In the genomic region with DNA sequence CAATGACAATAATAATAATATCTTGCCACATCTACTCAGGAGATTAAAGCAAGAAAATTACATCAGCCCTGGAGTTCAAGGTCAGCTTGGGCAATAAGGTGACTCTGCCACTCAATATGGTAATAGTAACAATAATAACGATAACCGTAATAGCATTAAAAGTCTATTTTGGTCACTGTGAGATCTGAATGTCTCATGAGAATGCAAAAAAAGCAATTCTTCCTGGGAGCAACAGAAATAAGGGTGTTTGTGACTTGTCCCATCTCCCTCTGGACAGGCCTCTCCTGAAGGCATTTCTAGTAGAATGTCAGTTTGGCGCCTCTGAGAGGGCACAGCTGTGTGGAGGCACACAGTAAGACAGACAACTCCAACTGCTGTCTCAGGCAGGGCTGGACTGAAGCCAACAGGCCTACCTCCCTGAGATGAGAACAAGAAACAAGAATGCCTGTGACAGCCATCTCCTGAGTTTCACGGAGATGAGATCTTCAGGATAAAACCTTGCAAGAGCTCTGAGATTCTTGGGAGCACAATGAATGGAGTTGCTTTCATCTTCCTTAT, we compare ENCODE assay signal across 16 mouse cellular contexts.
A peak's percentile ranks its signal among the peaks of the same experiment; 100 is the strongest.
DNase-seq lines count a peak whose midpoint lies in the region; ATAC-seq and TF ChIP-seq lines count a peak whose summit lies in the region.
"Had no signal": no experiment of that assay in that cellular context is flagged by ENCODE, and none has a peak within 500 bp of the region (broad histone marks: within the 10 kb centered on the region; RNA-seq: fewer than 3 reads in every experiment).

No protein-coding gene starts in this region.

- no peaks in the 10 kb centered on the region for H3K9me3 ChIP-seq in forebrain, embryonic 12.5 days
- H3K9me3 ChIP-seq in forebrain, embryonic 11.5 days (ENCODE audit: control insufficient read depth, low read length): no peaks in the 10 kb centered on the region
- H3K9me3 ChIP-seq in limb, embryonic 14.5 days (ENCODE audit: control insufficient read depth, low read length): no peaks in the 10 kb centered on the region
- no peaks in the 10 kb centered on the region for H3K9me3 ChIP-seq in limb, embryonic 10.5 days (replicated peaks)
- H3K9me3 ChIP-seq: embryonic facial prominence, embryonic 15.5 days; limb, embryonic 15.5 days; neural tube, embryonic 12.5 days had no signal

- H3K36me3 ChIP-seq in forebrain, embryonic 12.5 days (replicated peaks): no peaks in the 10 kb centered on the region
- H3K36me3 ChIP-seq in forebrain, embryonic 11.5 days (ENCODE audit: control insufficient read depth, insufficient read depth, low read length): no peaks in the 10 kb centered on the region
- no peaks in the 10 kb centered on the region for H3K36me3 ChIP-seq in limb, embryonic 14.5 days (ENCODE audit: control insufficient read depth, insufficient read depth, low read length)
- H3K36me3 ChIP-seq in limb, embryonic 10.5 days: no peaks in the 10 kb centered on the region
- H3K36me3 ChIP-seq: embryonic facial prominence, embryonic 15.5 days; limb, embryonic 15.5 days; neural tube, embryonic 12.5 days had no signal

- 63% methylated on average over 4 of the region's 4 CpGs for WGBS in forebrain, embryonic 12.5 days
- 79% methylated on average over 4 of the region's 4 CpGs for WGBS in forebrain, embryonic 11.5 days
- WGBS in limb, embryonic 14.5 days: 84% methylated on average over 4 of the region's 4 CpGs
- WGBS in limb, embryonic 10.5 days: 90% methylated on average over 4 of the region's 4 CpGs

- no peak overlapping the region for H3K4me3 ChIP-seq in forebrain, embryonic 12.5 days (replicated peaks)
- no peak overlapping the region for H3K4me3 ChIP-seq in forebrain, embryonic 11.5 days (ENCODE audit: low read depth, low read length)
- H3K4me3 ChIP-seq in limb, embryonic 14.5 days (replicated peaks; ENCODE audit: low read length): no peak overlapping the region
- H3K4me3 ChIP-seq in limb, embryonic 10.5 days: no peak overlapping the region
- H3K4me3 ChIP-seq: embryonic facial prominence, embryonic 15.5 days; limb, embryonic 15.5 days; neural tube, embryonic 12.5 days had no signal

- H3K27ac ChIP-seq in forebrain, embryonic 12.5 days: 0 out of 2 replicates have a peak overlapping the region, but pooled peaks have one; percentile 11
- H3K27ac ChIP-seq in forebrain, embryonic 11.5 days (ENCODE audit: low read depth, low read length): no peak overlapping the region
- H3K27ac ChIP-seq in limb, embryonic 14.5 days (replicated peaks; ENCODE audit: low read depth, low read length): no peak overlapping the region
- H3K27ac ChIP-seq in limb, embryonic 10.5 days: no peak overlapping the region
- H3K27ac ChIP-seq: embryonic facial prominence, embryonic 15.5 days; limb, embryonic 15.5 days; neural tube, embryonic 12.5 days had no signal

- no peak for DNase-seq in forebrain, embryonic 11.5 days (ENCODE audit: low spot score)
- DNase-seq in limb, embryonic 14.5 days (ENCODE audit: low spot score): peak; percentile 59
- no peak for DNase-seq in limb, embryonic 10.5 days (ENCODE audit: low spot score)
- peak; percentile 78 for DNase-seq in brain, embryonic 14.5 days (ENCODE audit: low read depth)
- DNase-seq in lung, postnatal 10 days: peak; percentile 82
- DNase-seq in adipocyte (ENCODE audit: low spot score): no peak
- DNase-seq: gastrocnemius, postnatal 36 days; thymus, postnatal 4 days had no signal

- H3K27me3 ChIP-seq in forebrain, embryonic 12.5 days: peaks cover 3% of the 10 kb centered on the region; the same call in 1 of the 2 replicates
- H3K27me3 ChIP-seq in forebrain, embryonic 11.5 days (ENCODE audit: control insufficient read depth, insufficient read depth, low read length): no peaks in the 10 kb centered on the region
- H3K27me3 ChIP-seq in limb, embryonic 14.5 days (ENCODE audit: control insufficient read depth, insufficient read depth, low read length): no peaks in the 10 kb centered on the region
- no peaks in the 10 kb centered on the region for H3K27me3 ChIP-seq in limb, embryonic 10.5 days (ENCODE audit: low read depth, poor library complexity, severe bottlenecking)
- H3K27me3 ChIP-seq: embryonic facial prominence, embryonic 15.5 days; limb, embryonic 15.5 days; neural tube, embryonic 12.5 days had no signal

- no peak overlapping the region for H3K9ac ChIP-seq in forebrain, embryonic 12.5 days
- H3K9ac ChIP-seq in forebrain, embryonic 11.5 days (ENCODE audit: low read length): no peak overlapping the region
- H3K9ac ChIP-seq in limb, embryonic 14.5 days (ENCODE audit: low read depth, low read length, severe bottlenecking): no peak overlapping the region
- H3K9ac ChIP-seq: embryonic facial prominence, embryonic 15.5 days; limb, embryonic 15.5 days; neural tube, embryonic 12.5 days had no signal

- TF ChIP-seq CTCF in brain, embryonic 14.5 days (IDR thresholded peaks at IDR 0.05; ENCODE audit: borderline replicate concordance, extremely low read depth, insufficient read depth, insufficient read length): no peak

- no peak for TF ChIP-seq POLR2A in limb, embryonic 14.5 days (IDR thresholded peaks at IDR 0.05; ENCODE audit: borderline replicate concordance, extremely low read depth, insufficient read depth, insufficient read length)
- no peak for TF ChIP-seq POLR2A in brain, embryonic 14.5 days (IDR thresholded peaks at IDR 0.05; ENCODE audit: borderline replicate concordance, extremely low read depth, insufficient read depth, insufficient read length, poor library complexity, severe bottlenecking)

- H3K4me1 ChIP-seq in forebrain, embryonic 12.5 days: peaks cover 40% of the 10 kb centered on the region
- peaks cover 13% of the 10 kb centered on the region; the same call in 1 of the 2 replicates for H3K4me1 ChIP-seq in forebrain, embryonic 11.5 days (replicated peaks; ENCODE audit: control insufficient read depth, insufficient read depth, low read length)
- no peaks in the 10 kb centered on the region for H3K4me1 ChIP-seq in limb, embryonic 14.5 days (ENCODE audit: control insufficient read depth, insufficient read depth, low read length)
- H3K4me1 ChIP-seq in limb, embryonic 10.5 days: peaks cover 14% of the 10 kb centered on the region
- H3K4me1 ChIP-seq: limb, embryonic 15.5 days had no signal

- peak; percentile 47; the same call in 1 of the 2 replicates for ATAC-seq in forebrain, embryonic 12.5 days (ENCODE audit: low FRiP score)
- ATAC-seq in forebrain, embryonic 11.5 days (replicated peaks; ENCODE audit: low FRiP score): no peak; the same call in 1 of the 2 replicates
- no peak for ATAC-seq in limb, embryonic 14.5 days (ENCODE audit: low FRiP score, low read depth)
- ATAC-seq in granulocyte monocyte progenitor cell, adult 5-6 weeks (replicated peaks; ENCODE audit: poor library complexity, severe bottlenecking): no peak
- ATAC-seq: midbrain, embryonic 16.5 days; Patski had no signal

- H3K4me2 ChIP-seq in forebrain, embryonic 12.5 days: no peak overlapping the region
- H3K4me2 ChIP-seq in forebrain, embryonic 11.5 days (ENCODE audit: low read depth, low read length, severe bottlenecking): no peak overlapping the region
- H3K4me2 ChIP-seq in limb, embryonic 14.5 days (replicated peaks; ENCODE audit: low read depth, low read length, severe bottlenecking): no peak overlapping the region
- H3K4me2 ChIP-seq: embryonic facial prominence, embryonic 15.5 days; heart, embryonic 11.5 days; limb, embryonic 15.5 days; neural tube, embryonic 12.5 days had no signal

Comparison
In these comparisons a context has a peak if more than half of its experiments do, and no peak if none do; other contexts are left out.
1. DNase-seq: peak in limb, embryonic 14.5 days (single experiment), brain, embryonic 14.5 days (single experiment) and lung, postnatal 10 days (single experiment); none in forebrain, embryonic 11.5 days (single experiment), limb, embryonic 10.5 days (single experiment) and adipocyte (single experiment).